Mouse (Mus musculus): ENCODE measurements around the gene Tpi1. TPM values are rescaled to one million over a fixed set of nuclear protein-coding genes. Genes with fewer than 3 reads are reported as not detected.

Gene Tpi1
- 559 and 592 TPM in 2 replicates for polyA plus RNA-seq (2016; fragmentation: Nextera tagmentation; extraction: Ambion mirVana)

GRCm38 (mm10) chr6:124813933-124814332 is at the start of gene Tpi1:
TSS of gene Tpi1 (minus strand) at chr6:124814296.
- peak within 1 kb of the TSS; percentile 83 for H3K9ac ChIP-seq
- peaks cover 50% of the 10 kb centered on the region for H3K4me1 ChIP-seq
- no peaks in the 10 kb centered on the region for H3K27me3 ChIP-seq
- 0% methylated on average over 22 of the region's 22 CpGs for WGBS
- H3K36me3 ChIP-seq (replicated peaks) = peaks cover 64% of the 10 kb centered on the region
- no peaks in the 10 kb centered on the region for H3K9me3 ChIP-seq
- peak within 1 kb of the TSS; percentile 73 for H3K4me3 ChIP-seq (replicated peaks)
- peak within 1 kb of the TSS; percentile 88 for H3K4me2 ChIP-seq
- ATAC-seq (ENCODE audit: low FRiP score) = peak; percentile 91
- peak within 1 kb of the TSS; percentile 88 for H3K27ac ChIP-seq

GRCm38 (mm10) chr6:124863125-124863657 is 49.1 kb upstream of the Tpi1 start:
- WGBS = under 1% methylated on average over 12 of the region's 16 CpGs
- peaks cover 62% of the 10 kb centered on the region for H3K4me1 ChIP-seq
- peak overlapping the region; percentile 51 for H3K4me3 ChIP-seq (replicated peaks)
- H3K27ac ChIP-seq = peak overlapping the region; percentile 79
- peak overlapping the region; percentile 78 for H3K9ac ChIP-seq
- no peaks in the 10 kb centered on the region for H3K36me3 ChIP-seq (replicated peaks)
- no peaks in the 10 kb centered on the region for H3K9me3 ChIP-seq
- H3K4me2 ChIP-seq = peak overlapping the region; percentile 82
- peak; percentile 25; the same call in 1 of the 2 replicates for ATAC-seq (ENCODE audit: low FRiP score)
- H3K27me3 ChIP-seq = peaks cover 24% of the 10 kb centered on the region

GRCm38 (mm10) chr6:124862406-124863124 is 48.5 kb upstream of the Tpi1 start:
- H3K27me3 ChIP-seq = peaks cover 24% of the 10 kb centered on the region
- no peaks in the 10 kb centered on the region for H3K9me3 ChIP-seq
- peak overlapping the region; percentile 78 for H3K9ac ChIP-seq
- WGBS = 8% methylated on average over 6 of the region's 8 CpGs
- H3K27ac ChIP-seq = peak overlapping the region; percentile 79
- no peak for ATAC-seq (ENCODE audit: low FRiP score)
- H3K4me1 ChIP-seq = peaks cover 68% of the 10 kb centered on the region
- no peaks in the 10 kb centered on the region for H3K36me3 ChIP-seq (replicated peaks)
- H3K4me2 ChIP-seq = peak overlapping the region; percentile 82
- peak overlapping the region; percentile 51 for H3K4me3 ChIP-seq (replicated peaks)

- WGBS = 25% methylated on average over 3 of the region's 3 CpGs
- H3K4me1 ChIP-seq = peaks cover 70% of the 10 kb centered on the region
- peak overlapping the region; percentile 82 for H3K4me2 ChIP-seq
- H3K9ac ChIP-seq = no peak overlapping the region
- no peaks in the 10 kb centered on the region for H3K36me3 ChIP-seq (replicated peaks)
- ATAC-seq (ENCODE audit: low FRiP score) = no peak
- H3K27ac ChIP-seq = no peak overlapping the region
- peaks cover 24% of the 10 kb centered on the region for H3K27me3 ChIP-seq
- no peak overlapping the region for H3K4me3 ChIP-seq (replicated peaks)
- no peaks in the 10 kb centered on the region for H3K9me3 ChIP-seq
Measured at GRCm38 (mm10) chr6:124861802-124862201, 47.7 kb upstream of the Tpi1 start.

- WGBS = 78% methylated on average over 19 of the region's 19 CpGs
- Histone ChIP-seq H3K9me3 (no peaks in the 10 kb centered on the region), H3K27ac (no peak overlapping the region), H3K4me2 (peak overlapping the region; percentile 82; the same call in 1 of the 2 replicates), H3K9ac (peak overlapping the region; percentile 9; the same call in 1 of the 2 replicates), H3K27me3 (peaks cover 19% of the 10 kb centered on the region), H3K36me3 (replicated peaks) (no peaks in the 10 kb centered on the region), H3K4me3 (replicated peaks) (no peak overlapping the region), H3K4me1 (peaks cover 70% of the 10 kb centered on the region)
- ATAC-seq (ENCODE audit: low FRiP score) = no peak
Measured at GRCm38 (mm10) chr6:124861266-124861665, 47.2 kb upstream of the Tpi1 start.

- Histone ChIP-seq H3K4me3 (replicated peaks) (no peak overlapping the region), H3K9ac (peak overlapping the region; percentile 9)
Measured at GRCm38 (mm10) chr6:124860511-124860910, 46.4 kb upstream of the Tpi1 start.

GRCm38 (mm10) chr6:124859725-124860124 is 45.6 kb upstream of the Tpi1 start:
- Histone ChIP-seq H3K4me2 (peak overlapping the region; percentile 27), H3K9ac (peak overlapping the region; percentile 48; the same call in 1 of the 2 replicates), H3K9me3 (no peaks in the 10 kb centered on the region), H3K4me3 (replicated peaks) (no peak overlapping the region; the same call in 1 of the 2 replicates), H3K27ac (peak overlapping the region; percentile 63), H3K4me1 (peaks cover 67% of the 10 kb centered on the region), H3K36me3 (replicated peaks) (0 out of 2 replicates have a peak, but pooled peaks cover 2% of the 10 kb centered on the region), H3K27me3 (peaks cover 17% of the 10 kb centered on the region)
- 7% methylated on average over 12 of the region's 12 CpGs for WGBS
- no peak for ATAC-seq (ENCODE audit: low FRiP score)

More at GRCm38 (mm10) chr6:124860511-124860910, 46.4 kb upstream of the Tpi1 start:
- Histone ChIP-seq H3K9me3 (no peaks in the 10 kb centered on the region), H3K27ac (peak overlapping the region; percentile 63; the same call in 1 of the 2 replicates), H3K4me1 (peaks cover 72% of the 10 kb centered on the region), H3K4me2 (no peak overlapping the region), H3K36me3 (replicated peaks) (no peaks in the 10 kb centered on the region), H3K27me3 (peaks cover 17% of the 10 kb centered on the region)
- 81% methylated on average over 9 of the region's 9 CpGs for WGBS
- ATAC-seq (ENCODE audit: low FRiP score) = no peak

GRCm38 (mm10) chr6:124858561-124859318 is 44.6 kb upstream of the Tpi1 start:
- no peak overlapping the region for H3K4me3 ChIP-seq (replicated peaks)

GRCm38 (mm10) chr6:124857840-124858530 is 43.9 kb upstream of the Tpi1 start:
- no peaks in the 10 kb centered on the region for H3K9me3 ChIP-seq
- peaks cover 55% of the 10 kb centered on the region for H3K4me1 ChIP-seq
- H3K4me2 ChIP-seq = peak overlapping the region; percentile 80
- peak overlapping the region; percentile 97 for H3K27ac ChIP-seq
- peak overlapping the region; percentile 78 for H3K4me3 ChIP-seq (replicated peaks)
- H3K36me3 ChIP-seq (replicated peaks) = peaks cover 10% of the 10 kb centered on the region; the same call in 1 of the 2 replicates
- peaks cover 17% of the 10 kb centered on the region for H3K27me3 ChIP-seq
- ATAC-seq (ENCODE audit: low FRiP score) = no peak
- whole genome bisulfite sequencing = 22% methylated on average over 26 of the region's 26 CpGs
- H3K9ac ChIP-seq = peak overlapping the region; percentile 91

More at GRCm38 (mm10) chr6:124858561-124859318, 44.6 kb upstream of the Tpi1 start:
- H3K27ac ChIP-seq = no peak overlapping the region
- H3K4me1 ChIP-seq = peaks cover 58% of the 10 kb centered on the region
- H3K36me3 ChIP-seq (replicated peaks) = peaks cover 6% of the 10 kb centered on the region; the same call in 1 of the 2 replicates
- H3K4me2 ChIP-seq = peak overlapping the region; percentile 80
- H3K9ac ChIP-seq = 0 out of 2 replicates have a peak overlapping the region, but pooled peaks have one; percentile 91
- no peaks in the 10 kb centered on the region for H3K9me3 ChIP-seq
- 83% methylated on average over 28 of the region's 28 CpGs for WGBS
- H3K27me3 ChIP-seq = peaks cover 17% of the 10 kb centered on the region
- no peak for ATAC-seq (ENCODE audit: low FRiP score)

- Histone ChIP-seq H3K4me2 (peak within 1 kb of the TSS; percentile 80), H3K4me3 (replicated peaks) (peak within 1 kb of the TSS; percentile 78), H3K9me3 (no peaks in the 10 kb centered on the region), H3K27me3 (peaks cover 14% of the 10 kb centered on the region), H3K9ac (peak within 1 kb of the TSS; percentile 91), H3K4me1 (peaks cover 47% of the 10 kb centered on the region), H3K36me3 (replicated peaks) (peaks cover 14% of the 10 kb centered on the region; the same call in 1 of the 2 replicates), H3K27ac (peak within 1 kb of the TSS; percentile 97)
- WGBS = under 1% methylated on average over 86 of the region's 86 CpGs
- ATAC-seq (ENCODE audit: low FRiP score) = peak; percentile 88
Measured at GRCm38 (mm10) chr6:124856916-124857839, 43.1 kb upstream of the Tpi1 start, which contains the start of gene P3h3. TSS of gene P3h3 (minus strand) at chr6:124857752.

All from forebrain, embryonic 12.5 days (tissue).